In genomic region chrX:73931871-73932270, GRCm38 (mm10) we compare ENCODE assay signal across 16 mouse cellular contexts.
"Had no signal": no experiment of that assay in that cellular context is flagged by ENCODE, and none has a peak within 500 bp of the region (broad histone marks: within the 10 kb centered on the region; RNA-seq: fewer than 3 reads in every experiment).

No protein-coding gene starts in this region.

- H3K36me3 ChIP-seq: limb, embryonic 10.5 days; liver, embryonic 15.5 days; midbrain, embryonic 10.5 days; neural tube, embryonic 15.5 days had no signal

- H3K9ac ChIP-seq: liver, embryonic 15.5 days; neural tube, embryonic 15.5 days had no signal

- H3K4me3 ChIP-seq: layer of hippocampus, adult 2 months; limb, embryonic 10.5 days; liver, embryonic 15.5 days; midbrain, embryonic 10.5 days; myocyte; neural tube, embryonic 15.5 days had no signal

- DNase-seq: kidney, postnatal 10 days; kidney, postnatal 4 days; lung, adult 2 months; lung, postnatal 36 days; midbrain, embryonic 14.5 days; right cerebral cortex, adult 18-20 months; right cerebral cortex, postnatal 25 days; thymus, postnatal 36 days had no signal

- H3K27ac ChIP-seq: layer of hippocampus, adult 2 months; limb, embryonic 10.5 days; liver, embryonic 15.5 days; midbrain, embryonic 10.5 days; neural tube, embryonic 15.5 days had no signal

- H3K9me3 ChIP-seq: limb, embryonic 10.5 days; liver, embryonic 15.5 days; midbrain, embryonic 10.5 days; neural tube, embryonic 15.5 days had no signal

- H3K27me3 ChIP-seq: liver, embryonic 15.5 days; neural tube, embryonic 15.5 days had no signal

- ATAC-seq: lung, postnatal 0 days had no signal

- H3K4me1 ChIP-seq: limb, embryonic 10.5 days; neural tube, embryonic 15.5 days had no signal

- H3K4me2 ChIP-seq: liver, embryonic 11.5 days; liver, embryonic 15.5 days; neural tube, embryonic 15.5 days had no signal
